Mouse (Mus musculus) hindbrain, embryonic 13.5 days (tissue): Measurements from ENCODE around the gene Plekhm2. TPM values are rescaled to one million over a fixed set of nuclear protein-coding genes. Genes with fewer than 3 reads are reported as not detected.
A peak's percentile ranks its signal among the peaks of the same experiment; 100 is the strongest.

Source experiments
- ATAC-seq: fragments of 200-750 bp; cut with Nextera tagmentation; 2 replicates; pipeline ENCODE4 v1.8.0; 2017; ENCODE audit warnings: moderate TSS enrichment; ENCODE audit not compliant: low FRiP score
- H3K27ac ChIP-seq: fragments of 300-500 bp; sonication (generic); 2 replicates; pipeline ENCODE4 v1.5.1; 2015; ENCODE audit warnings: inconsistent platforms, mild to moderate bottlenecking, moderate library complexity
- H3K27me3 ChIP-seq: fragments of 300-500 bp; sonication (generic); 2 replicates; pipeline ENCODE4 v1.6.1; 2015; ENCODE audit warnings: mild to moderate bottlenecking, inconsistent platforms
- H3K36me3 ChIP-seq: fragments of 300-500 bp; sonication (generic); 2 replicates; pipeline ENCODE4 v1.6.1; 2015; ENCODE audit warnings: mild to moderate bottlenecking, inconsistent platforms
- H3K4me1 ChIP-seq: fragments of 300-500 bp; sonication (generic); replicated peaks from 2 replicates; pipeline ENCODE4 v1.6.1; 2015; ENCODE audit warnings: inconsistent platforms
- H3K4me2 ChIP-seq: fragments of 300-500 bp; sonication (generic); 2 replicates; pipeline ENCODE4 v1.6.1; 2015; ENCODE audit warnings: inconsistent platforms, mild to moderate bottlenecking, moderate library complexity
- H3K4me3 ChIP-seq: fragments of 300-500 bp; sonication (generic); 2 replicates; pipeline ENCODE4 v1.5.1; 2015; ENCODE audit warnings: mild to moderate bottlenecking, inconsistent platforms
- H3K9ac ChIP-seq: fragments of 300-500 bp; sonication (generic); 2 replicates; pipeline ENCODE4 v1.6.1; 2015; ENCODE audit warnings: mild to moderate bottlenecking, inconsistent platforms
- H3K9me3 ChIP-seq: fragments of 300-500 bp; sonication (generic); 2 replicates; pipeline ENCODE4 v1.6.1; 2016; ENCODE audit warnings: inconsistent platforms
- WGBS: fragments of 180-500 bp; shearing (Covaris S2); methylation state at CpG from one replicate; pipeline ENCODE4 v1.1.7; 2015; 5-methylcytosine and 5-hydroxymethylcytosine counted together
- polyA plus RNA-seq: library from polyadenylated mRNA; unstranded; fragments of >200 nt; fragmentation: Nextera tagmentation; extraction: Ambion mirVana; gene quantifications from 2 replicates; pipeline ENCODE4 v1.2.1, GENCODE M21; 2015

The Plekhm2 gene
- polyA plus RNA-seq, 1 experiment from 2014 or later, result 6.9 TPM

DNA sequence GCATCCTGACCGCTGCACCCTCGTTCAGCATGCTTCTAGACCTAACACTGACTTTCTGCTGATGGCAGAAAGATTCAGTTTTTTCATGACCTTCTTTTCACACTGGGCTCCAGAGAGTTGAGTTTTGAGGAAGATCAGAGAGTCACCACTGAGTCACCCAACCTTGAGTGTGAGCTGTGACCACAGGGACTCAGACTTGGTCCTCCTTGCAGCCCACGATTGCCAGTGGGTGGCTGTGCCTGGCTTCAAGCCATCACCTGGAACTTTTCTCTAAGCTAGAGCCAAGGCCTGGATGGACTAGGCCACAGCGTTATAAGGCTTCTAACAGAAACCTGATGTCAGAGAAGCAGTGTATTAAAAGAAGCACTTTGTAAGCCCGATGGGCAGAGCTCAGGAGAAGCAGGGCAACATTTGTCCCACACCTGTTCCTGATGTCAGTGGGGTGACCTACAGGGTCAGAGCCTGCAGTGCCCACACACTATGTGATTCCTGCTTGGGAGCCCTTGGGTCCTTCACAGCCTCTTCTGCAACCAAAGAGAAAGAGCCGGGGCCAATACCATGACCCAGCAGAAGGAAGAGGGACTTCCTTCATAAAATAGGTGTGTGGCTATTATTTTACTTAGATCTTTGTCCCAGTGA, 5.7 kb downstream of the Plekhm2 start:
- Histone ChIP-seq H3K4me2 (no peak overlapping the region), H3K27ac (no peak overlapping the region), H3K9me3 (no peaks in the 10 kb centered on the region), H3K4me3 (no peak overlapping the region), H3K36me3 (peaks cover 25% of the 10 kb centered on the region), H3K9ac (no peak overlapping the region), H3K27me3 (no peaks in the 10 kb centered on the region), H3K4me1 (peaks cover 31% of the 10 kb centered on the region)
- ATAC-seq, result no peak
- 93% methylated on average over 6 of the region's 6 CpGs for WGBS

GRCm38 (mm10) chr4:141656932-141657331, 7.8 kb downstream of the Plekhm2 start:
- WGBS, result 60% methylated on average over 8 of the region's 8 CpGs
- H3K4me3 ChIP-seq, result no peak overlapping the region
- no peak for ATAC-seq
- H3K27ac ChIP-seq, result peak overlapping the region; percentile 52; the same call in 1 of the 2 replicates
- H3K4me1 ChIP-seq, result peaks cover 34% of the 10 kb centered on the region
- H3K9ac ChIP-seq, result no peak overlapping the region
- peaks cover 37% of the 10 kb centered on the region for H3K36me3 ChIP-seq
- H3K27me3 ChIP-seq, result no peaks in the 10 kb centered on the region
- H3K9me3 ChIP-seq, result no peaks in the 10 kb centered on the region
- no peak overlapping the region for H3K4me2 ChIP-seq

GRCm38 (mm10) chr4:141655908-141656608, 8.6 kb downstream of the Plekhm2 start:
- peaks cover 37% of the 10 kb centered on the region for H3K36me3 ChIP-seq
- no peak for ATAC-seq
- H3K9ac ChIP-seq, result no peak overlapping the region
- no peak overlapping the region for H3K4me2 ChIP-seq
- no peaks in the 10 kb centered on the region for H3K27me3 ChIP-seq
- H3K4me1 ChIP-seq, result peaks cover 41% of the 10 kb centered on the region
- H3K4me3 ChIP-seq, result no peak overlapping the region
- WGBS, result 86% methylated on average over 12 of the region's 12 CpGs
- H3K27ac ChIP-seq, result no peak overlapping the region
- H3K9me3 ChIP-seq, result no peaks in the 10 kb centered on the region

GRCm38 (mm10) chr4:141654509-141654908, 10.2 kb downstream of the Plekhm2 start:
- Histone ChIP-seq H3K9me3 (no peaks in the 10 kb centered on the region), H3K4me2 (no peak overlapping the region), H3K27me3 (no peaks in the 10 kb centered on the region), H3K27ac (peak overlapping the region; percentile 66), H3K4me1 (peaks cover 45% of the 10 kb centered on the region), H3K36me3 (peaks cover 25% of the 10 kb centered on the region), H3K4me3 (no peak overlapping the region), H3K9ac (peak overlapping the region; percentile 24; the same call in 1 of the 2 replicates)
- ATAC-seq, result no peak
- 92% methylated on average over 6 of the region's 6 CpGs for WGBS

DNA sequence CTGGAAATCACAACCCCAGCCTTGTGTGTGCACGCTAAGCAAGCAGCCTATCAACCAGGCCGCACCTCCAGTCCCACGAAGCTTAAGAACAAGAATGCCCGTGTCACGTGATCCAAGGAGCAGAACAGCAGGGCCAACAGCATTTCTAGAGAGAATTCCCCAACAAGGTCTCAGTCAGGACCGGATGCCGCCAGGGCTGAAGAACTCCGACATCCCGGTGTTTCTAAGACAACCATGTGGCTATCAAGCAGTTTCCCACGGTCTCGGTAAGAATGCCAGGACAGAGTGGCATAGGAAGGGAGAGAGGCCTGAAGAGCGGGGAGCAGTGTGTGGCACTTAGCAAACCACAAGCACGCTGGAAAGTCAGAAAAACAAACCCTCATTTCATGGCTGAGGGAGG, 10.9 kb downstream of the Plekhm2 start:
- Histone ChIP-seq H3K27ac (peak overlapping the region; percentile 66), H3K9ac (peak overlapping the region; percentile 24; the same call in 1 of the 2 replicates), H3K27me3 (no peaks in the 10 kb centered on the region), H3K36me3 (peaks cover 26% of the 10 kb centered on the region), H3K4me2 (no peak overlapping the region), H3K4me1 (peaks cover 52% of the 10 kb centered on the region), H3K4me3 (no peak overlapping the region), H3K9me3 (no peaks in the 10 kb centered on the region)
- no peak for ATAC-seq
- WGBS, result 88% methylated on average over 13 of the region's 13 CpGs

DNA sequence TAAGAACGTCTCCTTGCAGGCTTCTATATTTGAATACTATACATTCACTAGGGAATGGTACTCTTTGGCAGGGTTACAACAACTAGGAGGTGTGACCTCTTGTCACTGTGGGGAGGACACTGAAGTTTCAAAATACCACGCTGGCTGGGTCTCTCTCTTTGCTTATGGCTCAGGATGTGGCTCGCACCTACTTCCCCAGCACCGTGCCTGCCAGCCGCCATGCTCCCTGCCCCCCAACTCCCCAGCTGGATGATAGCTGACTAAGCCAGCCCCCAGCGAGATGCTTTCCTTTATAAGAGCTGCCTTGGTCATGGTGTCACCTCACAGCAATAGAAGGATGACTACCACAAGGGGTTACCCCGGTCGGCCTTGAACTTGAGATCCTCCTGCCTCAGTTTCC, 11.7 kb downstream of the Plekhm2 start:
- no peak for ATAC-seq

GRCm38 (mm10) chr4:141651944-141652343, 12.8 kb downstream of the Plekhm2 start:
- 83% methylated on average over 10 of the region's 10 CpGs for WGBS
- Histone ChIP-seq H3K9ac (no peak overlapping the region; the same call in 1 of the 2 replicates), H3K27ac (peak overlapping the region; percentile 15; the same call in 1 of the 2 replicates), H3K27me3 (no peaks in the 10 kb centered on the region), H3K4me2 (no peak overlapping the region), H3K9me3 (no peaks in the 10 kb centered on the region), H3K4me1 (peaks cover 49% of the 10 kb centered on the region), H3K4me3 (no peak overlapping the region), H3K36me3 (peaks cover 32% of the 10 kb centered on the region)
- no peak for ATAC-seq

More for the DNA sequence above, 11.7 kb downstream of the Plekhm2 start:
- WGBS, result 95% methylated on average over 8 of the region's 8 CpGs
- Histone ChIP-seq H3K4me1 (peaks cover 55% of the 10 kb centered on the region), H3K9ac (no peak overlapping the region), H3K4me3 (no peak overlapping the region), H3K4me2 (no peak overlapping the region), H3K27me3 (no peaks in the 10 kb centered on the region), H3K27ac (no peak overlapping the region), H3K9me3 (no peaks in the 10 kb centered on the region), H3K36me3 (peaks cover 29% of the 10 kb centered on the region)

- WGBS, result 86% methylated on average over 6 of the region's 6 CpGs
- H3K27ac ChIP-seq, result no peak overlapping the region; the same call in 1 of the 2 replicates
- H3K36me3 ChIP-seq, result peaks cover 32% of the 10 kb centered on the region
- peaks cover 47% of the 10 kb centered on the region for H3K4me1 ChIP-seq
- no peak for ATAC-seq
- no peaks in the 10 kb centered on the region for H3K27me3 ChIP-seq
- H3K4me3 ChIP-seq, result no peak overlapping the region
- no peak overlapping the region for H3K4me2 ChIP-seq
- H3K9me3 ChIP-seq, result no peaks in the 10 kb centered on the region
- no peak overlapping the region for H3K9ac ChIP-seq
These were observed 13.4 kb downstream of the Plekhm2 start for GRCm38 (mm10) chr4:141651286-141651685.

DNA sequence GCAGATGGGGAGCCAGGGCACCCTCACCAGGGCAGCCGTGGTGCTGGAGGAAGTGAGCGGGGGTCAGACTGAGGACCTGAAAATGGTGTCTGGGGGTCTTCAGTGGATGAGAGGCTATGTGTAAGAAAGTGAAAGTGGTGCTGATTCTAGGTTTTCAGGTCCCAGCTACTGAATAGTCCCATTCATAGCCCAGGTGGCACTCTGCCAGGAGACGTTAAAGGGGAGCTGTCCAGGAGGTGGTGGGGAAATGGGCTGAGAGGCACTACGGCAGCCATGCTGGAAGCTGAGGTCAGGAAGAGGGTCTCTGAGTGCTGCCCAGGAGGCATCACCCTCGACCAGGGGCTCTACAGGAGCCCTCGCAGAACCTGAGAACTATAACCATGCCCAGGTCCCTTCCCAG, 15.5 kb downstream of the Plekhm2 start:
- H3K4me1 ChIP-seq, result peaks cover 40% of the 10 kb centered on the region
- H3K9me3 ChIP-seq, result no peaks in the 10 kb centered on the region
- peak overlapping the region; percentile 70 for H3K27ac ChIP-seq
- no peak overlapping the region for H3K4me3 ChIP-seq
- no peaks in the 10 kb centered on the region for H3K27me3 ChIP-seq
- peaks cover 32% of the 10 kb centered on the region for H3K36me3 ChIP-seq
- WGBS, result 62% methylated on average over 6 of the region's 6 CpGs
- ATAC-seq, result no peak
- H3K4me2 ChIP-seq, result 0 out of 2 replicates have a peak overlapping the region, but pooled peaks have one; percentile 19
- no peak overlapping the region for H3K9ac ChIP-seq

DNA sequence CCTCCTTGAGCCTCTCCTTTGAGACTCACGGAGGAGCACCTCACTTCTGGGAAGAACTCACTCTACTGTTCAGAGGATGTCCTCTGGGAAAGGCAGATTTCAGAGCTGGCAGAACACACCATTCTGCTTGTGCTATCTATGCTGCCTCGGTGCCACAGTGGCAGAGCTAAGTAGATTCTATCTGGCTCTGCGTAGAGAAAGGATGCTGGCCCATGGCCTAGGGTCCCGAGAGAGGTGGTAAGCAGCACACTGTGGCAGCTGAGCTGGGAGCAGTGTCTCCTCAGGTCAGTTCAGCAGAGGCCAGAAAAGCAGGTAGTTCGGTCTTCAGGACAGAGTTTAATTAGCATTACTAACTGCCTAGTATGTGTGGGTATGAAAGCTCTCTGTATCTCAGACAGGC, 16.4 kb downstream of the Plekhm2 start:
- Histone ChIP-seq H3K4me2 (no peak overlapping the region), H3K9ac (no peak overlapping the region), H3K27ac (no peak overlapping the region), H3K27me3 (no peaks in the 10 kb centered on the region), H3K4me1 (peaks cover 41% of the 10 kb centered on the region), H3K4me3 (no peak overlapping the region), H3K9me3 (no peaks in the 10 kb centered on the region), H3K36me3 (peaks cover 24% of the 10 kb centered on the region)
- WGBS, result 95% methylated on average over 5 of the region's 5 CpGs
- no peak for ATAC-seq

GRCm38 (mm10) chr4:141647187-141647586, 17.5 kb downstream of the Plekhm2 start:
- Histone ChIP-seq H3K9me3 (no peaks in the 10 kb centered on the region), H3K9ac (no peak overlapping the region), H3K36me3 (peaks cover 25% of the 10 kb centered on the region), H3K27me3 (no peaks in the 10 kb centered on the region), H3K4me3 (no peak overlapping the region), H3K4me1 (peaks cover 42% of the 10 kb centered on the region), H3K4me2 (no peak overlapping the region), H3K27ac (no peak overlapping the region)
- 88% methylated on average over 3 of the region's 3 CpGs for WGBS
- no peak for ATAC-seq

DNA sequence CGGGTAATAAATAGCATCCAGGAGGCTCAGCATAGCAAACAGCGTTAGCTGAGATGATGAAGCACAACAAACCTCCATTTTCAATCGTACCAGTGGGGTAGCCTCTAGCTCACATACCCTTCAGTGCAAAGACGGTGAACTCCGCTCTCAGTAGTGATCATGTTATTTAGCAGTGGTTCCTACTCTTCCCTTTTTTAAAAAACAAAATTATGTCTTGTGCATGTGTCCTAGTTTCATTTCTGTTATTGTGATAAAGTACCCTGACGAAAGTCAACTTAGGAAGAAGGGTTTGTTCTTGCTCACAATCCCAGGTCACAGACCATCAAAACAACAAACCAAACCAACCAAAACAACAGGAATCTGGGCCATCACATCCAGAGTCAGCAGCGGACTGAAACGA, 18.7 kb downstream of the Plekhm2 start:
- Histone ChIP-seq H3K4me1 (peaks cover 32% of the 10 kb centered on the region), H3K36me3 (peaks cover 31% of the 10 kb centered on the region), H3K27me3 (no peaks in the 10 kb centered on the region), H3K4me2 (no peak overlapping the region), H3K9ac (no peak overlapping the region), H3K9me3 (no peaks in the 10 kb centered on the region), H3K27ac (no peak overlapping the region), H3K4me3 (no peak overlapping the region)
- no peak for ATAC-seq
- 95% methylated on average over 8 of the region's 8 CpGs for WGBS
